Mouse (Mus musculus) heart, adult 2 months (tissue): ENCODE data around the gene Fbxo44.

Experiments
- CTCF ChIP-seq: fragments of 200-600 bp; IDR thresholded peaks from 2 replicates; pipeline ENCODE4 v1.8.1; 2022; ENCODE audit warnings: antibody characterized with exemption, mild to moderate bottlenecking, moderate library complexity
- EP300 ChIP-seq: fragments of 200-500 bp; IDR thresholded peaks from 2 replicates; pipeline ENCODE4 v1.6.1; 2011; ENCODE audit warnings: low read depth, low read length, control low read depth; ENCODE audit not compliant: insufficient read depth
- POLR2A ChIP-seq: fragments of 200-500 bp; IDR thresholded peaks from 2 replicates; pipeline ENCODE4 v1.6.1; 2011; ENCODE audit warnings: mild to moderate bottlenecking, low read depth, low read length, control low read depth; ENCODE audit not compliant: insufficient read depth

GRCm38 (mm10) chr4:148181483-148181882 is 21.2 kb upstream of the Fbxo44 start:
- TF ChIP-seq CTCF (no peak), POLR2A (no peak), EP300 (no peak)
